Mouse (Mus musculus) adrenal gland, postnatal 36 days (tissue): Measurements from ENCODE around the gene Rnf223. TPM values are rescaled to one million over a fixed set of nuclear protein-coding genes. Genes with fewer than 3 reads are reported as not detected.
"Not testable (repeated sequence)": the region's sequence is repeated elsewhere in the genome, so short reads cannot be mapped to it uniquely, and the experiment has no call there.

Experiments
- DNase-seq, 2 experiments: peaks; one replicate each; pipeline ENCODE4 v3.0.0; 2021; ENCODE audit warnings: mixed read lengths in 1 of 2
- total RNA-seq, 2 experiments: library from RNA; stranded (reverse); gene quantifications; 2 replicates each; pipeline ENCODE4 v1.2.3; 2021

Rnf223 gene
- total RNA-seq, 2 experiments from 2014 or later = 0.10 TPM; not detected in 1

GRCm38 (mm10) chr4:156130940-156131339 lies 627 bp downstream of the Rnf223 start:
- no peak for DNase-seq

- no peak for DNase-seq
These were observed 3.0 kb downstream of the Rnf223 start for GRCm38 (mm10) chr4:156133334-156133733.

- DNase-seq = no peak
These were observed 3.8 kb downstream of the Rnf223 start for GRCm38 (mm10) chr4:156133943-156134605.

GRCm38 (mm10) chr4:156135112-156135511 lies 4.8 kb downstream of the Rnf223 start:
- no peak for DNase-seq

GRCm38 (mm10) chr4:156135801-156136200 lies 5.5 kb downstream of the Rnf223 start:
- DNase-seq = no peak

GRCm38 (mm10) chr4:156136285-156137100 lies 6.2 kb downstream of the Rnf223 start:
- no peak for DNase-seq

- DNase-seq = not testable (repeated sequence)
These were observed 20.6 kb downstream of the Rnf223 start for GRCm38 (mm10) chr4:156150887-156151286.

- DNase-seq = no peak
These were observed 24.5 kb downstream of the Rnf223 start for GRCm38 (mm10) chr4:156154771-156155170.

GRCm38 (mm10) chr4:156166477-156166876 lies 36.2 kb downstream of the Rnf223 start:
- no peak for DNase-seq

GRCm38 (mm10) chr4:156168611-156169010 lies 38.3 kb downstream of the Rnf223 start:
- no peak for DNase-seq

- DNase-seq = no peak
These were observed 38.8 kb downstream of the Rnf223 start for GRCm38 (mm10) chr4:156169129-156169528.

GRCm38 (mm10) chr4:156171828-156172227 lies 41.5 kb downstream of the Rnf223 start:
- DNase-seq = no peak

- no peak for DNase-seq
These were observed 47.3 kb downstream of the Rnf223 start for GRCm38 (mm10) chr4:156177630-156178029.

Other genes with a start within 250 kb of the Rnf223 start
- gene Pusl1, start 238.7 kb upstream of the Rnf223 start, total RNA-seq = 10 to 100 TPM; 25.1 to 28.1 TPM
- 10 to 100 TPM; 20.1 to 20.7 TPM for gene Acap3, start 238.7 kb upstream of the Rnf223 start, total RNA-seq
- gene Ube2j2, start 186.7 kb upstream of the Rnf223 start, total RNA-seq = 10 to 100 TPM; 70.9 to 81.5 TPM
- 10 to 100 TPM; 43.5 to 89.3 TPM for gene C1qtnf12, start 168.2 kb upstream of the Rnf223 start, total RNA-seq
- 1 to 10 TPM; 7.6 to 8.0 TPM for gene B3galt6, start 137.9 kb upstream of the Rnf223 start, total RNA-seq
- 100 to 1,000 TPM; 266 to 276 TPM for gene Sdf4, start 137.6 kb upstream of the Rnf223 start, total RNA-seq
- under 1 TPM; 0.43 to 0.89 TPM for gene Tnfrsf4, start 116.7 kb upstream of the Rnf223 start, total RNA-seq
- under 1 TPM in 1 of 2 experiments, not detected in 1; 0.40 TPM for gene Tnfrsf18, start 104.3 kb upstream of the Rnf223 start, total RNA-seq
- gene Ttll10, start 71.1 kb upstream of the Rnf223 start, total RNA-seq = under 1 TPM in 1 of 2 experiments, not detected in 1; 0.16 TPM
- 10 to 100 TPM; 10.4 to 11.5 TPM for gene 9430015G10Rik, start 20.5 kb upstream of the Rnf223 start, total RNA-seq
- gene Agrn, start 67.0 kb downstream of the Rnf223 start, total RNA-seq = 10 to 100 TPM; 33.2 to 49.6 TPM
- gene Isg15, start 70.3 kb downstream of the Rnf223 start, total RNA-seq = 1 to 10 TPM; 7.5 to 9.0 TPM
- 1 to 10 TPM; 3.5 to 6.0 TPM for gene AW011738, start 72.8 kb downstream of the Rnf223 start, total RNA-seq
- 1 to 10 TPM; 1.8 to 2.9 TPM for gene Perm1, start 85.4 kb downstream of the Rnf223 start, total RNA-seq
- 10 to 100 TPM; 21.5 to 23.0 TPM for gene Plekhn1, start 104.3 kb downstream of the Rnf223 start, total RNA-seq
- 10 to 100 TPM; 41.3 to 45.7 TPM for gene Noc2l, start 105.5 kb downstream of the Rnf223 start, total RNA-seq
- gene Samd11, start 125.1 kb downstream of the Rnf223 start, total RNA-seq = 1 to 10 TPM; 1.2 to 2.3 TPM
- gene Vmn2r-ps159, start 200.6 kb downstream of the Rnf223 start, total RNA-seq = not detected